Mouse (Mus musculus) ES-CJ7 (cell line): ENCODE results near the gene Urah.
A peak's percentile ranks its signal among the peaks of the same experiment; 100 is the strongest.

Experiments
- DNase-seq: peaks from one replicate; pipeline ENCODE4 v3.0.0; 2011; ENCODE audit warnings: low read depth, low spot score

The Urah gene

DNA sequence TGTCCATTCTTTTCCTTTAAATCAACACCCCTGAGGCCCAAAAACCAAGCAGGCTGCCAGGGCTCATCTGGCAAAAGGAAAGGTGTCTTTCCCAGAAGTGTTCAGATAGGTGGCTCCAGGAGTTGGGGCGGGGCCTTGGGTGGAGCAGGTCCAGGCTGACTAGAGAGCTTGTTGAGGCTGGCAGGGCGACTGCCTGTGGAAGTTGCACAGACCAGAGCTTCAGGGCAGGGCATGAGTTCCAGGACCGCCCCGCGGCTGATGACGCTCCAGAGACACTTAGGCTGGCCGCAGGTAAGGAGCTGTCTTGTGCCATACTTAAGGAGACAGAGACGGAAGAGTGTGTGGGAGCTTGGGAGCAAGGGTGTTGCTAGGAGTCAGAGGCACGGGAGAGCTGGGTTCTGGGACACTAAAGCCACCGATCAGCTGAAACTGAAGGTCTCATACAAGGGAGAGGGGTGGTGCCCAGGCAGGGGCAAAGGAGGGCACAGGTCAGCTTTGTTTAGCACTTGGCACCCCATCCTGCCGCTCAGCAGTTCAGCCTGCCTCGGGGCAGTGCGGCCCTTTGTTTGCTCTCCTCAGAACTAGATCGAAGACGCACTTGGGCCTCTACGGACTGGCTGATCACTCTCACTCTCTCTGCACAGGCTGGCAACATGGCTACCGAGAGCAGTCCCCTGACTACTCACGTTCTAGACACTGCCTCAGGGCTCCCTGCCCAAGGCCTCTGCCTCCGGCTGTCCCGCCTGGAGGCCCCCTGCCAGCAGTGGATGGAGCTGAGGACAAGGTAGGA, at the start of gene Urah:
Urah (plus strand) TSS at position 51 of the 790 bp plus-strand sequence.
- peak; percentile 65 for DNase-seq

DNA sequence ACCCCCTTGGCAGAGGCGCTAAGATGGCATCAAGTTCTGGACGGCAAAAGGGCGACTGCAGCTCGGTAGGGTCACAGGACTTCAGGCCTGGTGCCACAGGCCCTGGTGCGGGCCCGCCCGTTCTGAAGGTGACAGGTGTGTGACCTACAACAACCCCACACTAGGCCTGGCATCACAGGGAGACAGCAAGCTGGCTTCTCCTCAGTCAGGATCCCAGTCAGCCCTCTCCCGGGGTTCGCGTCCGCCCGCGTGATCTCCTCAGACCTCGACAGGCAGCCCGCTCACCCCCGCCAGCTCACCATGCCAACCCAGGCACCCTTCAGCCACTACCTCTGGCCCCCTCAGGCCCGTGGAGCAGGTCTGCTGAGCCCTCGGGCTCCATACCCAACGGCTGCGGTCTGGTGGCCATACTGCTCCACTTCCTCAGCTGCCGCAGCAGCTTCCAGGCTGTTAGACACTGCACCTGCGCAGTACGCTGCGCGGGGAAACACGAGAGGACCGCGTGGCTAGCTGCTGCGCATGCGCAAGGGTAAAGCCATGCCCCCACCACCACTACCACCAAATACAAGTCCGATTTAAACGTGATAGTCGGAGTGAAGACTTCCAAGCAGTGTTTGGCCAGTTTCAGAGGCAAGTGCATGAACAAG, 47.3 kb upstream of the Urah start, which contains the start of gene Syce1:
Syce1 (minus strand) TSS at position 447 of the 647 bp plus-strand sequence.
- DNase-seq: peak; percentile 93

DNA sequence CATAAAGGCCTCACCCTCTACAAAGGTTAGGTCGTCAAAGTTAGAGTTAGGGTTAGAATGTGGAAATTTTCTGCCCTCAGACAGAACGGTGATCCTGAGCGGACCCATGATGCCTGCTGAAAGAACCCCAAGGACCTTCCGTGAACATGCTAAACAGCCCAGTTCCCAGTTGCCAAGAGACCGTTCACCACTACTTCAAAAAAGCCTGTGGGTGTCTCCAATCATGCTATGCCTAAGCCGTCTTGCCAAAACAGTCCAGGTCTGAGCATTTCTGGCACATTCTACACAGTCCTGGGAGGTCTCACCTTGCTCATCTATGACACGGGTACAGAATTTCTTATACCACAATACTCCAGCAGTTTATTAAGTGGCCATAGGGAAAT, 46.8 kb upstream of the Urah start:
- DNase-seq: no peak

DNA sequence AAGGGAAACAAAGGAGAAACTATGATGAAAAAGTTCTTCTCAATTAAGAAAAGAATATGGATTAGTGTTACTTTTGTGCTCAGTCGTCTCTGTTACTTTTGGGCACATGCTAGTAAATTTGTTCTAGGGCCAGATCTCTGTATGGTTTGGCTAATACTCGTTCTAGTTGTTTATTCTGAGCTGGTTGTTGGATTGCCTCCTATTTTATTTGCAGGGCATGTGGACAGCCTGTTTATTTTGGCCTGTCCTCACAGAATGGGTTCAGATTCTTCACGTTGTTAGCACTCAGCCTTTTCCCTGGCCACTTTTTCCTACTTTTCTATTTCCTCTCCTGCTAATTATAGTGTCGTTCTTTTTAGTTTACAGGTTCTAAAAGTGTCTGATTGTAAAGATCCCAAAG, 41.3 kb upstream of the Urah start:
- no peak for DNase-seq

DNA sequence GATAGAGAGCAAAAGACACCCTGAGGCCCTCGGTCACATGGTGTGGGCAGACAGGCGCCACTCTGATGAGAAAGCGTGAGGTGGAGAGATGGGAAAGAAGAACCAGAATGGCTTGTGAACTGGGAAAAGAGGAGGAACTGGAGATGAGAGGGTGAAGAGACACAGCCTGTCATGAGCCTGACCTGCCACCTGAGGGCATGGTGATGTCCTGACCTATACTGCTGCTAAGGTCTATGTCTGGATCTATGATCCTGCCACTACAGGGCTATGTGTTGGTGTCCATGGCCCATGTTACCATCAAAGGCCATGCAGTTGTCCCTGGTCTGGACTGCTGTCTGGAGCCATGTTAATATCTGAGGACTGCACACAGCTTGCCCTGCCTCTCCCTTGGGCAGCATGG, 37.2 kb upstream of the Urah start:
- DNase-seq: peak; percentile 25

DNA sequence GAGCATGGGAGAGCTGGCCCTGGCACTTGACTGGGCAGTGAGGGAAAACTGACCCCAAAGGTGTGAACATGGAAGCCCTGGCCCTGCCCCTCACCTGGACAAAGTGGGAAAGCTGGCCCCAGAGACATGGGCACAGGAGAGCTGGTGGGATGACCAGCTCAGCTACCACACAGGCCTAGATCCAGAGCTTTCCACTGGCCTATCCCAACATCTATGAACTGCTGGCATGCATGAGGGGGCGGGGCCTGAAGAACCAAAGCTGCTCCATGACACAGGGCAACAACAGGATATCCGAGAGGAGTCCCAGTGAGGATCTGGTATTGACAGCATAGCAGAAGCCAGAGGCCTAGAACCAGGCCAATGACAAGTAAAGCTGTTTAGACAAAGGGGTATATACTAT, 36.6 kb upstream of the Urah start:
- no peak for DNase-seq

DNA sequence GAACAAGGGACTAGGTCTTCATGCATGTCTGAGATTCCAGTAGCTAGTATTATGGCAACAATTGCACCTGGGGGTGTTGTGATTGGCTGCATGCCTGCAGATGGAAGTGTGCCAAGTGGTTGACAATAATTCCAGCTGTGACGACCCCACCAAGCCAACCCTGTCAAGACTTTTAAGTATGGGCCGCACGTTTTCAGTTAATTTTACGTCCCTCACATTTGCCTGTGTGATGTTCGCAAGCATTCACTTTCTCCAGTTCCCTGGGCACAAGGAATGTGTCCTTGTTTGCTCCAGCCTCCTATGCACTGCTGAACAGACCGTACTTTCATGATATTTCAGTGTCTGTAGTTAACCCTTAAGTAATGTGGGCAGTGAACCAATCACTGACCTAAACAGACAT, 32.2 kb upstream of the Urah start:
- DNase-seq: no peak

DNA sequence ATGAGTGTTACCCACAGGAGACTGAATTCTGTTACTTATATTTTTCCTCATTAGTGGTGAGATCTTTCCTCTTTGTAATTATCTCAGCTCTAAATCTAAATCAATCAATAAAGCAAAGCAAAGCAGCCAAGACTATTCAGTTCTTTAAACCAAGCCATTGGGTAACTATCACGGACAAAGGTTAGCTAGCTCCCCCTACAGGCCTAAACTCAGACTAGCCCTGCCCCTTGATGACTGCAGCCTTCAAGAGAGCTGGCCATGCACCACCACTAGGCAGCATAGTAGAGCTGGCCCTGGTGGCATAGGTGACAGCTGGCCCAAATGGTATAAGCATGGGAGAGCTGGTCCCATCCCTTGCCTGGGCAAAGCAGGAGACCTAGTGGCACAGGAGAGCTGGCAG, 29.1 kb upstream of the Urah start:
- peak; percentile 79 for DNase-seq

DNA sequence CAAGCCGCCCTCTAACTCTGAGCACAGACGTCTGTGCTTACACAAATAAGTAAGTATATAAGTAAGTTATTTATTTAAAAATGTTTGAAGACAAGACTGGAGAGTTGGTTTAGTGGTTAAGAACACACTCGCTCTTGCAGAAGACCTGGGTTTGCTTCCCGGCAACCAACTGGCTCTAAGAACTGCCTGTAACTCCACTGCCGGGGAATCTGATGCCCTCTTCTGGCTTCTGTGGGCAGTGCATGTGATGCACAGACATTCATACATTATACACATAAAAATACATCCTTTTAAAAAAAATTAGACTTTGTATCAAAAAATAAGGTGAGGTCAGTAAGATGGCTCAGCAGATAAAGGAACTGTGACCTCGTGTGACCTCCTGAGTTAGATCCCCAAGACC, 24.3 kb upstream of the Urah start:
- peak; percentile 51 for DNase-seq

DNA sequence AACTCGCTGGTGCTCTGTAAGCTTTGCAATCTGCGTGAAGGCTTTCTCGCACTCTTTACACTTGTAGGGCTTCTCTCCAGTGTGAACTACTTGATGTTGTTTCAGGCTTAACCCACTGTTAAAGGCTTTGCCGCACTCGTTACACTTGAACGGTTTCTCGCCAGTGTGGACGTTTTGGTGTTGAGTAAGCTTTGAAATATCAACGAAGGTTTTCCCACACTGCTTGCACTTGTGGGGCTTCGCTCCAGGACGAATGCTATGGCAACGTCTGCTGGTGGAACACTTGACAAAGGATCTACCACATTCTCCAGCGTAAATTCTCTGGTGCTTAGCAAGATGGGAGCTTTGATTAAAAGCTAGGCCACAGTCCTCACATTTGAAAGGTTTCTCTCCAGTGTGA, 23.1 kb upstream of the Urah start:
- DNase-seq: no peak

DNA sequence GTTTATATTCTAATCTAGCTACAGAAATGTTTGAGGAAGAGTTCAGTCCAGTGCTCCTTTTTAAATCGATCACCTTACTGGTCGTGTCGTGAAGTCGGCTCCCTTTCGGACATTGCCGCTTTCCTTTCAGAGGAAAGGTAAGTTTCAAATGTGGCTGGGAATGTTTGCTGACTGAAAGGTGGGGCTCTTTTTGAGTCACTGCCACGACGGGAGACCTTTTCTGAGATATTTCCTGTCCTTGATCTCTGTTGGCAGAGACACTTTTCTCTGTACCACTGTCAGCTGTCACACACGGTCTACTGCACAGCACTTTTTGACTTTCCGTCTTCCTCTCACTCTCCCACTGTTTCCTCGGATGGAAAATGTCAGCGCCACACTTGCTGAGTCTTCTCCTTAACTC, 22.0 kb upstream of the Urah start:
- no peak for DNase-seq

DNA sequence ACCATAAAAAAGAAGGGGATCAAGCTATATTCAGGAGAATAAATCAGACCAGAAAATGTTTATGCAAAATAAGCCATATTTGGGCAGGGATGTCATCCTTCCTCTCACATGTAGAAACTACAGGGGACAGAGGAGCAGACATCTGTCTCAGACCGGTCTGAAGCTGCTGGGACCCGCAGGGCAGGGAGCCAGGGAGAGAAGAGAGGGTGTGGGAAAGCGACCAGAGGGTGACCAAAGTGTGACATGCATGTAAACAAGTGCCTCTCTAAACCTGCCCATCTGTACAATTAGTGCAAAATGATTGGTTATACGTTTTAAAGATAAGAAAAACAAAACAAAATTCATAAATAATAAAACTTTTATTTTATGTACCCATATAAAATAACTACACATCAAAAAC, 14.6 kb upstream of the Urah start:
- DNase-seq: no peak

DNA sequence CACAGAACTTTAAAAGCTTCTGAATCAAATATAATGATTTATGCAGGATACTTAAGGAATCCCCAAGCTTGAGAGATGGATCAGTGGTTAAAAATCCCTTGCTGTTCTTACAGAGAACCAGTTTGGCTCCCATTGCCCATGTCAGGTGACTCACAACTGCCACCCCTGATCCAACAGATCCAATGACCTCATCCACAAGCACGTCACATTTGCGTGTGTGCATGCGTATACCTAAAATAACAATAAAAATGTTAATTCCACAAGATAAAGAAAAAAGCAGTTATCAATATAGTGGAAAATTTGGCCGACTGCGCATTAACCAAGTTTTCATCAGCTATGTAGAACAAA, 13.5 kb upstream of the Urah start:
- DNase-seq: peak; percentile 44

DNA sequence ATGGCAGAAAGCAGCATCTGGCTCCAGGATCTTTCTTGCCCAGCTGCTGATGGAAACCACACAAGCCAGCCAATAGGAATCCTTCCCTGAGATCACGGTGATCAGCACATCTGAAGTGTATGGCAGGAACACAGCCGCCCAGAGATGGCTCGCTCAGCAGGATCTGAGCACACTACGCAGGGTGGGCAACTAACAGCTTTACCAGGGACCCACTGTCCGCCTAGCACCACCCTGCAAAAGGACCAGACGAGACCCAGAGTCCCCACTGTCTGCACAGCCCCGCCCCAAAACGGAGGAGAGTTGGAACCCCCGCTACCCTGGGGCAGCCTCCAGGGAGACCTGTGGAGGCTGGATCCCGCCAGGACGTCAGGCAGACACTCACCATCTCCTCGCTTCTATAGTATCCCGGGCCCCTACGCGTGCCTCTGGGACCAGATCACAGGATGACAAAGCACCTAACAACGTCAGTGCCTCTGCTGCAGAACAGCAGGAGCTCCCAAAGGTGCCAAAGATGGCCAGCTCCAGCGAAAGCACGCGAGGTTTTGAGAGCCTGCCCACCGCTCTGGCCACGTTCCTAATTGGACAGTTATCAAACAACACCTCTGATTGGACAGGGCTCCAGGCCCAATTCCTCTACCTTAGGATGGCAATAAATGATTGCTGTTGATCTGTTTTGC, 13.0 kb upstream of the Urah start, which contains the start of gene Zfp941:
Zfp941 (minus strand) TSS at position 526 of the 677 bp plus-strand sequence.
- DNase-seq: peak; percentile 90

DNA sequence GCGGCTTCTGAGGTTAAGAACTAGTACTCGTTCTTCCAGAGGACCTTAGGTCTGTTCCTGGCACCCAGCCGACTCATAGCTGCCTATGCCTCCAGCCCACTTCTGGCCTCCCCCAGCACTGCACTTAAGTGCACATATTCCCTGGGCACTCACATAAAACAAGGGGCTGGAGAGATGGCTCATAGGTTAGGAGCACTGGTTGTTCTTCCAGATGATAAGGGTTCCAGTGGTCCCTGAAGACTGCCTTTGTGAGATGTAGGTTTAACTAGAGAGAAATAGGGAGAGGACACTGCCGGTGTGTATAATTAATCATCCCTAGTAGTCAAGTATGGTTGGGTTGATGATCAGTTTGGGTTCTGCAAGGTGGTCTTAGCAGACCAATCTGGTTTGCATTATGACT, 12.1 kb upstream of the Urah start:
- no peak for DNase-seq

DNA sequence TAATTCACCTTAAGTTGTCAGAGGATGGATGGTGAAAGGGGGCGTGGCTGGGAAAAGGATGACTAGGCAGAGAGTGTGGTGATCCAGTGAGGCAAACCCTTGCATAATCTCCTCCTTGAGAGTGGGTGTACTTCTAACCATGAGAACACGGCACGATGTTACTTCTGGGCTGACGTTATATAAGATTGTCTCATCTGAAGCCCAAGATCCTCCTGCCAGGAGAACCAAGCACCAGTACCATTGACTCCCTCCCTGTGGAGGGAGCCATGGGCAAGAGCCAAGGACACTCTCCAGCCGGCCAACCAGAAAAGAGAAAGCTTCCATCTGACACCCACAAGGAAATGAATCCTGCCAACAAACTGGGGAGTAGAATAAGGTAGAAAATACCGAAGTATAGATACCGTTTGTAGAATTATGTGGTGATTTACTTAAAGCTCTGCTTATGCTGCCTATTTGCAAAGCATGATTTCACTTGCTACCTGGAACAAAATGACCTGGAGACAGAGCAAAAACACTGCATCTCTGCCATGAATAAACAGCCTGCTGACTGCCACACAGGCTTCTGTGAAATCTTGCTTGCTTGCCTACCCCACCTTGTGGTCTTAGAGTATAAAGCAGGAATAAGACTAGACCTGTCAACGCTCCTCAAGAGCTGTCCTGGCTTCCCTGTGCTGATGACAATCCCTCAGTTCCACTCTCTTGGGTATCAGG, 6.5 kb upstream of the Urah start:
- peak; percentile 81 for DNase-seq

DNA sequence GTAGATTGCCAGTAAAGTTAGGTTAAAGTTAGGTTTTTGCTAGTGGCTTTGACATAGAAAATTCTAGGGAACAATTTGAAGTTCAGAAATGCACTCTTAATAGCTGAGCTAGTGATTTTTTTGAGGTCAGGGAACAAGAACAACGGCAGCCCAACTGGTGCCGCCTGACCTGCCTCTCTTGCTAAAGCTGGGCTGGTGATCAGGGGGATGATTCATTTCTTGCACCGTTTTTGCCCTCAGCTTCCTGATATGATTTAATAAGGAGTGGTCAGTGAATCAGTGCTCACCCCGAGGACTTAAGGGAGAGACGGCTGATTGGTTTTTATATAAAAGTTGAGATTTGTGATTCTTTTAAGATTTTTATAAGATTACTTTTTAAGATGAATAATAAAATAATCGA, 3.4 kb upstream of the Urah start:
- DNase-seq: no peak

DNA sequence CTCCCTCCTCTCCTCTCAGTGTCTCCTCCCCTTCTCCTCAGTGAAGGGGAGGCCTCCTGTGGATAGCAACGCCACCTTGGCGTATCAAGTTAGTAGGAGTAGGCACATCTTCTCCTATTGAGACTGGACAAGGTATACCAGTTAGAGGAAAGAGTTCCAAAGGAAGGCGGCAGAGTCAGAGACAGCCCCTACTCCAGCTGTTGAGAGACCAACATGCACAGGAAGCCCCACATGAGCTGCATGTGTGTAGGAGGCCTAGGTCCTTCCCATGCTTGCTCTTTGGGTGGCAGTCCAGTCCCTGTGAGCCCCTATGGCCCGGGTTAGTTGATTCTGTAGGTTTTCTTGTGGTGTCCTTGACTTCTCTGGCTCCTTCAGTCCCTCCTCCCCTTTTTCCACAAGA, 1.5 kb upstream of the Urah start:
- no peak for DNase-seq

DNA sequence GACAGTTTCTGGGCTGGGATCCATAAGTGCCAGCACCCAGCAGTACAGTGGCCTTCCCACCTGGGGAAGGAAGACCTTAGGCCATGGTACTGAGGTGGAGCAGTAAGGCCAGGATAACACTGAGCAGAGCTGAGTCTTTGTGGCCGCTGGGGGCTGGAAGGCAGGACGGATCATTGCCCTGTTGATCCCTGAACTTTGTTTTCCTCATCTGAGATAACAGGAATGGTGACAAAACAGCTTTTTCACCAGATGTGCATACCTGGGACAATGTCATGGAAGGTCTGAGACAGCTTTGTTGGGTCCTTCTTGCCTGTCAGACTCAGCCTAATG, 905 bp downstream of the Urah start:
- no peak for DNase-seq

DNA sequence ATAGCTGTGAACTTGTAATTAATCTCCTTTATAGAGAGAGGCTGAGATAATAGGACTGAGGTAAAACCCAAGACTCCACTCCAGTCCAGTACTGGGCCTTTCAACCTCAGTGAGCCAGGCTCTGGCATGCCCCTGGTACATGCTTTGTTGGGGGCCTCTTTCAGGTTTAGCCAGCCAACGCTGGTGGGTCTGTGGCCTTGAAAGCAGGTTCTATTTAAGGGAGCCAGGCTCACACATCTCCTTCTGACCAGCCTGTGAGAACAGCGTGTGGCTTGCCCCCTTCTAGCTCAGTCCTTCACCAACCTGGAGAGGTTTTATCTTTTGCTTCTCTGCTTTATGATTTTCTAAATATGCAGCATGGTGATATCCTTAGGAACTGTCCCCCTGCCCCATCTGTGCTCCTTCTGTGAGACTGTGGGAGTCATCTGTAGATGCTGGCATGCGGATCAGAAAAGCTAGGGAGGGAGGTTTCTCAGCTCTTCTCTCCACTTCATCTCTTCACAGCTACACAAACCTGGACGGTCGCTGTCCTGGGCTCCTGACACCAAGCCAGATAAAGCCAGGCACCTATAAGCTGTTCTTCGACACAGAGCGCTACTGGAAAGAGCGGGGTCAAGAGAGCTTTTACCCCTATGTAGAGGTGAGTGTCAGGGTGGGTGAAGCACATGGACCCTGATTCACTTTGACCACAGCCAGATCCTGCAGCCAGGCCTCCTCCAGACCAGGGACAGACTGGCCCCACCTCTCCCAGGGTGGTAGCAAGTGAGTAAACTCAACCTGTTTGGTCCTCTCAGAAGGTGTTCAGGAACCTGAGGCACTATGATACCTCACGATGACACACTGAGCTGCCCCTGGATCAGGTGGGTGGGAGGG, 1.7 kb downstream of the Urah start:
- no peak for DNase-seq

DNA sequence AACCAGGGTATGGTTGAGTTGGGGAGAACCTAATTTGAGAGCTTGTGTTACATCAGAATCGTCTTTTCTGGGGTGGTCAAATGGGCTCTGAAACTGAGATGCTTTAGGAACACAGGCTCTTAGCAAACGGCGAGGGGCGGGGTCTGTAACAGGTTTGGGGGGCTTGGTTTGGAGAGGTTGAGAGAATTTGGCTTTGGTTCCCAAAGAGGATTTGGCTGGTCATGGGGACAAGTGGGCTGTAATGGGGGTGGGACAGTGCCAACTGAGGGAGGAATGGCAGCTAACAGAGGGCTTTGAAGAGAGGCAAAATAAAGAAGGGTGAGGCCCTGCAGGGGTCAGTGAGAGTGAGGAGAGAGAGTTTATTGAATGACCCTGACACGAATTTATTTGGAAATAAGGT, 4.7 kb downstream of the Urah start:
- no peak for DNase-seq
